Mouse (Mus musculus): ENCODE results near the gene Bsx. TPM values are rescaled to one million over a fixed set of nuclear protein-coding genes. Genes with fewer than 3 reads are reported as not detected.

The Bsx gene
- total and polyA plus RNA-seq, 3 experiments = not detected

- Histone ChIP-seq H3K27ac (ENCODE audit: control insufficient read depth, low read depth, low read length) (no peak overlapping the region), H3K79me2 (ENCODE audit: control insufficient read depth, insufficient read depth, low read length, poor library complexity) (no peaks in the 10 kb centered on the region), H3K36me3 (ENCODE audit: control insufficient read depth in 1 of 2, insufficient read depth in 2 of 2, low read length in 2 of 2) (no peaks in the 10 kb centered on the region), H3K4me3 (ENCODE audit: control insufficient read depth in 1 of 2, insufficient read depth in 1 of 2, low read depth in 2 of 2, low read length in 2 of 2) (no peak overlapping the region), H3K9ac (ENCODE audit: control insufficient read depth, low read depth, low read length, poor library complexity, severe bottlenecking) (no peak overlapping the region), H3K27me3 (ENCODE audit: control insufficient read depth in 1 of 2, insufficient read depth in 2 of 2, low read length in 2 of 2) (no peaks in the 10 kb centered on the region; a peak in 1 of 4 replicates), H3K4me1 (ENCODE audit: control insufficient read depth in 1 of 2, insufficient read depth in 2 of 2, low read length in 2 of 2) (no peaks in the 10 kb centered on the region), H3K9me3 (replicated peaks; ENCODE audit: insufficient read depth, low read length) (no peaks in the 10 kb centered on the region)
- no peak for DNase-seq (ENCODE audit: low read depth, low spot score)
- TF ChIP-seq POLR2AphosphoS5 (IDR thresholded peaks at IDR 0.05; ENCODE audit: borderline replicate concordance, low read depth, low read length) = no peak
- no peak for TF ChIP-seq UBTF (IDR thresholded peaks at IDR 0.05; ENCODE audit: borderline replicate concordance, insufficient read depth, low read depth, low read length)
- no peak for TF ChIP-seq GABPA (IDR thresholded peaks at IDR 0.05; ENCODE audit: low read depth, low read length)
- TF ChIP-seq RAD21 (IDR thresholded peaks at IDR 0.05; ENCODE audit: low read depth, low read length) = no peak
- no peak for TF ChIP-seq MAX (IDR thresholded peaks at IDR 0.05; ENCODE audit: low read length)
- no peak for TF ChIP-seq KAT2A (conservative IDR thresholded peaks at IDR 0.05; ENCODE audit: low read depth, low read length)
- TF ChIP-seq ZMIZ1 (IDR thresholded peaks at IDR 0.05; ENCODE audit: low read depth, low read length) = no peak
- TF ChIP-seq ZKSCAN1 (IDR thresholded peaks at IDR 0.05; ENCODE audit: low read depth, low read length) = no peak
- no peak for TF ChIP-seq ZC3H11A (IDR thresholded peaks at IDR 0.05; ENCODE audit: low read depth, low read length)
- no peak for TF ChIP-seq MAFK (IDR thresholded peaks at IDR 0.05; ENCODE audit: borderline replicate concordance, low read depth, low read length)
- TF ChIP-seq SIN3A (IDR thresholded peaks at IDR 0.05; ENCODE audit: low read length) = no peak
Observed at GRCm38 (mm10) chr9:40927351-40927980, 53.5 kb downstream of the Bsx start.

Other genes with a start within 250 kb of the Bsx start
- gene Gm21915, start 203.5 kb upstream of the Bsx start, total RNA-seq (2012; rRNA removed) = not detected in 2 replicates
- gene Gm21915, start 203.5 kb upstream of the Bsx start, polyA plus RNA-seq (2012; ENCODE audit: insufficient read depth in 1 of 2, insufficient read length in 2 of 2, low read depth in 1 of 2, low replicate concordance in 2 of 2, missing spikeins in 1 of 2) = not detected
- gene Clmp, start 188.2 kb upstream of the Bsx start, total RNA-seq (2012; rRNA removed) = not detected in 2 replicates
- gene Clmp, start 188.2 kb upstream of the Bsx start, polyA plus RNA-seq (2012; ENCODE audit: insufficient read depth in 1 of 2, insufficient read length in 2 of 2, low read depth in 1 of 2, low replicate concordance in 2 of 2, missing spikeins in 1 of 2) = not detected
- gene Hspa8, start 73.1 kb upstream of the Bsx start, total RNA-seq (2012; rRNA removed) = 2,632 and 5,439 TPM in 2 replicates
- 1,000 to 10,000 TPM in 1 of 2 experiments, 100 to 1,000 TPM in 1; 418 to 3,011 TPM for gene Hspa8, start 73.1 kb upstream of the Bsx start, polyA plus RNA-seq (2012; ENCODE audit: insufficient read depth in 1 of 2, insufficient read length in 2 of 2, low read depth in 1 of 2, low replicate concordance in 2 of 2, missing spikeins in 1 of 2)
- not detected in 2 replicates for gene Jhy, start 90.0 kb downstream of the Bsx start, total RNA-seq (2012; rRNA removed)
- not detected for gene Jhy, start 90.0 kb downstream of the Bsx start, polyA plus RNA-seq (2012; ENCODE audit: insufficient read depth in 1 of 2, insufficient read length in 2 of 2, low read depth in 1 of 2, low replicate concordance in 2 of 2, missing spikeins in 1 of 2)
- not detected in 2 replicates for gene Crtam, start 130.5 kb downstream of the Bsx start, total RNA-seq (2012; rRNA removed)
- under 1 TPM in 1 of 2 experiments, not detected in 1; 0.04 TPM for gene Crtam, start 130.5 kb downstream of the Bsx start, polyA plus RNA-seq (2012; ENCODE audit: insufficient read depth in 1 of 2, insufficient read length in 2 of 2, low read depth in 1 of 2, low replicate concordance in 2 of 2, missing spikeins in 1 of 2)